Mouse (Mus musculus): ENCODE results near the gene Olfr654. TPM values are rescaled to one million over a fixed set of nuclear protein-coding genes. Genes with fewer than 3 reads are reported as not detected.

Olfr654 gene
- polyA plus RNA-seq, 1 experiment from 2014 or later: not detected

Other genes with a start within 250 kb of the Olfr654 start
- 0.55 and 0.83 TPM in 2 replicates for gene Trim12c, start 233.7 kb upstream of the Olfr654 start, polyA plus RNA-seq (2016; fragmentation: Nextera tagmentation; extraction: Ambion mirVana)
- not detected in 2 replicates for gene Trim30b, start 217.1 kb upstream of the Olfr654 start, polyA plus RNA-seq (2016; fragmentation: Nextera tagmentation; extraction: Ambion mirVana)
- not detected in 2 replicates for gene Trim30c, start 186.2 kb upstream of the Olfr654 start, polyA plus RNA-seq (2016; fragmentation: Nextera tagmentation; extraction: Ambion mirVana)
- gene Trim30a, start 121.8 kb upstream of the Olfr654 start, polyA plus RNA-seq (2016; fragmentation: Nextera tagmentation; extraction: Ambion mirVana): 0.40 and 0.52 TPM in 2 replicates
- gene Trim30d, start 79.2 kb upstream of the Olfr654 start, polyA plus RNA-seq (2016; fragmentation: Nextera tagmentation; extraction: Ambion mirVana): 0.05 and 0.29 TPM in 2 replicates
- not detected in 2 replicates for gene Olfr651, start 36.9 kb upstream of the Olfr654 start, polyA plus RNA-seq (2016; fragmentation: Nextera tagmentation; extraction: Ambion mirVana)
- gene Olfr652, start 26.1 kb upstream of the Olfr654 start, polyA plus RNA-seq (2016; fragmentation: Nextera tagmentation; extraction: Ambion mirVana): not detected in 2 replicates
- not detected in 2 replicates for gene Olfr653, start 9.7 kb upstream of the Olfr654 start, polyA plus RNA-seq (2016; fragmentation: Nextera tagmentation; extraction: Ambion mirVana)
- gene Olfr655, start 14.8 kb downstream of the Olfr654 start, polyA plus RNA-seq (2016; fragmentation: Nextera tagmentation; extraction: Ambion mirVana): not detected in 2 replicates
- not detected in 2 replicates for gene Olfr656, start 26.9 kb downstream of the Olfr654 start, polyA plus RNA-seq (2016; fragmentation: Nextera tagmentation; extraction: Ambion mirVana)
- gene Olfr657, start 37.8 kb downstream of the Olfr654 start, polyA plus RNA-seq (2016; fragmentation: Nextera tagmentation; extraction: Ambion mirVana): not detected in 2 replicates
- gene Olfr658, start 60.3 kb downstream of the Olfr654 start, polyA plus RNA-seq (2016; fragmentation: Nextera tagmentation; extraction: Ambion mirVana): 0.06 TPM in 1 of 2 replicates, not detected in the other
- not detected in 2 replicates for gene Olfr659, start 79.7 kb downstream of the Olfr654 start, polyA plus RNA-seq (2016; fragmentation: Nextera tagmentation; extraction: Ambion mirVana)
- gene Olfr661, start 99.5 kb downstream of the Olfr654 start, polyA plus RNA-seq (2016; fragmentation: Nextera tagmentation; extraction: Ambion mirVana): not detected in 2 replicates
- gene Usp17le, start 190.4 kb downstream of the Olfr654 start, polyA plus RNA-seq (2016; fragmentation: Nextera tagmentation; extraction: Ambion mirVana): not detected in 2 replicates